Mouse (Mus musculus) left cerebral cortex, postnatal 10 days (tissue): ENCODE data around the gene Arhgef6. TPM values are rescaled to one million over a fixed set of nuclear protein-coding genes. Genes with fewer than 3 reads are reported as not detected.

ENCODE experiments used
- DNase-seq, 2 experiments: peaks; one replicate each; pipeline ENCODE4 v3.0.0; 2021 to 2022; ENCODE audit warnings: low spot score in 2 of 2, mixed read lengths in 1 of 2; ENCODE audit errors: extremely low spot score in 1 of 2
- intact Hi-C: fragments of 180-260 bp; cut with DNase I; formaldehyde crosslinking; loops from one replicate; pipeline ENCODE4 v1.15.1; 2025
- total RNA-seq, 2 experiments: library from RNA; stranded (reverse); gene quantifications; 2 replicates each; pipeline ENCODE4 v1.2.3; 2021

Gene Arhgef6
- total RNA-seq, 2 experiments from 2014 or later: 7.7 to 10.2 TPM

DNA sequence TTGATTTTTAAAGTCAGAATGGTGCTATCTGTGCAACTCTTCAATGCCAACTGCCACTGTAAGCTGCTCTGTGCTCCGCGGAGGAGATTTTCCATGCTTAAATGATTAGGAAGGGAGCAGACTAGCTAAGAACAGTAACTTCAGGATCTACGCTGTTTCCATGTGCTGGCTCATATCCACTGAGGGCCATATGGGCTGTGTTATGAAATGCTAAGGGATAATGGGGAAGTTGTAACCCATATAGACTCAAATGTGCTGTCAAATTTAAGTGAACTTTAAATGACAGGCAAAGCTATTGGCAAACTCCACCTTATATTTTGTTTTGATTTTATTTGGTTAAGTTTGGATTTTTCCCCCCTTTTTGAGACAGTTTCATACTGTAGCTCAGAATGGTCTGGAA lies 125.7 kb downstream of the Arhgef6 start:
- intact Hi-C loops: no loop called here
- no peak for DNase-seq

DNA sequence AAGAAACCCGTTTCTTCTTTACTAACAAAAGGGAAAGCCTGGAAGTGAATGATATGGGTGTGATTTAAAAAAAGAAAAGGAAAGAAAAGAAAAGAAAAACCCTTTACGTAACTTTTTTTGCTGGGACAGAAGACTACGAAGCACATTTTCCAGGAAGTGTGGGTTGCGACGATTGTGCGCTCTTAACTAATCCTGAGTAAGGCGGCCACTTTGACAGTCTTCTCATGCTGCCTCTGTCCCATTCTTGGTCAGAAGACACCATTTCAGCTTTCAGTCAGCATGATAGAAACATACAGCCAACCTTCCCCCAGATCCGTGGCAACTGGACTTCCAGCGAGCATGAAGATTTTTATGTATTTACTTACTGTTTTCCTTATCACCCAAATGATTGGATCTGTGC lies 126.7 kb downstream of the Arhgef6 start, which contains the start of gene Cd40lg:
TSS of gene Cd40lg (plus strand) at position 268 of the 400 bp plus-strand sequence.
- intact Hi-C loops: no loop called here
- DNase-seq: no peak

DNA sequence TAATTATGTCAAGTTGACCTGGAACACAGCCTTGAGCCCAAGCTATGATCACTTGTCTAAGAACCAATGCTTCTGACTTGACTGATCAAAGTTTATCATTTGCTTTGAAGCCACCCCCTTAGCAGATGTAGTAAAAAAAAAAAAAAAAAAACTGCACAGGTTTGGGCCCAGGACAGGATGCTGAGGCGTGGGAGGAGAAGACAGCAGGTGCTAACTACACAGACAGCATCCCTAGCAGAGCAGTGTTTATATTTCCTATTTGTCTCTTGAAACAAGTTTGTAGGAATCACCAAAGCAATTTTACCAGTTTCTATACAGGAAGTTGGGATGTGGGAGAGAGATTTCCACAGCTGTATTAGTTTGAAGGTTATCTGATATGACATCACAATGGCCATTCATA lies 127.9 kb downstream of the Arhgef6 start:
- DNase-seq: no peak
- intact Hi-C loops: no loop called here

DNA sequence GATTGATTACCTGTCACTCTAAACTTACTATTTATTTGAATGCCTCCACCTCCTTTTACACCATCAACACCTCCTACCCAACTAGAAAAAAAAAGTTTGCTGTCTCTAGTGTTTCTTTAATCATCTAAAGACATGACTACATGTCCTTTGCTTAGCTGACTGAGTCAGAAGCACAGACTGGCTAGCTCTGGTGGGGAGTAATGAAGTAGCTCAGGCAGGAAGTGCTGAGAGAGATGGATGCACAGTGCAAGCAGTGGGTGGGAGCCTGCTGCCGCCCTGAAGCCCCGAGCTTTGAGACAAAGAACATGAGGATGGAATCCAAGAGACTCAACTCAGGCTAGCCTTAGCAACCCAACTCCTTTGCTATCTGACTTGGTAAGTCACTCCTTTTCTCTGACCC lies 138.1 kb downstream of the Arhgef6 start:
- intact Hi-C loops: no loop called here

DNA sequence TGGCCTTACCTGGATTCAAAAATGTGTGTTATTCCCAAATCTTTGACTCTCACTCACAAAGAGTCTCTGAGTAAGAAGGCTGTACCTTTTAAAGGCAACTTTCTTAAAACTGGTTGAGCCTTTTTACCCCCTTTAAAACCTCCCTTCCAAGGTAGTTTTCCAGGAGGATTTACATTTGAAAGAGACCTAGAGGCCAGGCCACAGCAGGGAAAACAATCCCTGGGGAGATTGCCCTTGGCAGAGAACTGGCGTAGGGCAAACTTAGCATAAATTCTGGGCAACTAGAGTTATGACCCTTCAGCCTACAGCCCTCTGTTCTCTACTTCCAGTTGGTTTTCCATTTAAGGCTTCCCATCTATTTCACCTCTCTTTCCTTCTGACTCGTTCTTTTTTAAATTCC lies 140.5 kb downstream of the Arhgef6 start:
- intact Hi-C loops: no loop called here
- DNase-seq: no peak

More for the DNA sequence above, 138.1 kb downstream of the Arhgef6 start:
- DNase-seq: no peak

DNA sequence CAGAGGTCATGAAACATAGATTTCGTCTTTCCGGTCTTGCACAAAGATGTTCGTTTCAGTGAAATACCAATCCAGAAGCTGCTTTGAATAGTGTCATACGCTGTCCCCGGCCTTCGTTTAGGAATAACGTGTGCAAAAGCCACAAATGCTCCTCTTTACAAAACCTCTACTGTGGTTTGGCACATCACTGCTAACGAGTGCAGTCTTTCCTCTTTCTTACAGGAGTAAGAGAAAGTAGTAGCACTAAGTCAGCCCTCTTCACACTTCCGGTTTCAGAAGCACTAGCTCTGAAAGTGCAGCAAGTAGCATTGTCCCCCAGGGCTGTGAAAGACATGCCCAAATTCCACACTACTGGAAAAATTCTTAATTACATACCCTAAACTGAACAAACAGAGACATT lies 142.2 kb downstream of the Arhgef6 start:
- intact Hi-C loops: no loop called here
- DNase-seq: no peak

DNA sequence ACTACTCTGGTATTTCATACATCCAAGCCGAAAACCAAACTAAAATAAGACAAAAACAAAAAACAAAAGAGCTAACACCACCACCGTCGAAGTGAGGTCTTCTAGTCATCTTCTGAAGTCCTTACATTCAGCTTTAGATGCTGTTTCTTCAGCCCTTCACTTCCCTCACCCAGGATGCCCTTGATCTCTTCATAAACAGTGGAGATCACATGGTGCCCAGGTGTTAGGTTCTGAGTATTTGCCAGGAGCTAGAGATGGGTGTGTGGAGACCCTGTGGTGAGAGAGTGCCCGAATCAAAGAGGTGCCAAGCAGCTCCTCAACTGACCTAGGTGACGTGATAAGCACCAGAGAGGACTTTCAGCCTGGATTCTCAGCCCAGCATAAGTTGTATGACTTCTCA lies 149.2 kb downstream of the Arhgef6 start:
- intact Hi-C loops: no loop called here

DNA sequence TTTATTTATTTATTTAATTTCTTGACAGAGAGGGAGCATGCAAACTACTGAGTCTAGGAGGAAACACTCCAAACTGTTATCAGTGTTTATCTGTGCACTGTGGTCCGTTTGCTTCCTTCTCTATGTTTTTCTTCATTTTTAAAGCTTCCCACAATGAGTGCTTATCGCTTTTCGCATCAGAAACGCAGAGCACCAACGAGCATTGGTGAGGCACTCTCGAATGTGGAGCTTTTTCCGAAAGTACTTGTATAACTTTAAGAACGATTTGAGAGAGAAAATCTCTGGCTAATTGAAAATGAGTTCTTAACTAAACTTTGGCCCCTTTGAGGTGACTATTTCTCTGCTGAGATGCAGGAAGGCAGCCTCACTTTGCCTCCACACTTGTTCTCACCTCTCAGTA lies 151.2 kb downstream of the Arhgef6 start:
- intact Hi-C loops: no loop called here

More for the DNA sequence above, 149.2 kb downstream of the Arhgef6 start:
- no peak for DNase-seq

DNA sequence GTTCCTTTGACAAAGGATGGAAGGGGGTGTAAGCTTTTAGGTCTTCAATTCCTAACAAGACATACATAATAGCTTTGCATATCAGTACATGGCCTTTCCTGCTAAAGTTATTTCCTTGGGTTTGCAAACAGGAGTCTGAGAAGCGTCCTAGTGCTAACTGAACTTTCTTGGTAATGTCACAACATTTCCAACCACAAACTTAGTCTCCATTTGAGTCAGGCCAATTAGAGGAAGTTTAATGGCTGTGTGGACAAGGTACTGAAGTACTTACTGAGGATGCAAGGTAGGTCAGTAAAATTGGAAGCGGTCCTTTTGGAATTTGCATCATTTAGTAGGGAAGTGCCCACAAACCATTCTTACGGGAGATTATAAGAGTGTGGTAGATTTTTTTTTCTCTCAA lies 155.2 kb downstream of the Arhgef6 start:
- no peak for DNase-seq
- intact Hi-C loops: no loop called here

More for the DNA sequence above, 151.2 kb downstream of the Arhgef6 start:
- no peak for DNase-seq

DNA sequence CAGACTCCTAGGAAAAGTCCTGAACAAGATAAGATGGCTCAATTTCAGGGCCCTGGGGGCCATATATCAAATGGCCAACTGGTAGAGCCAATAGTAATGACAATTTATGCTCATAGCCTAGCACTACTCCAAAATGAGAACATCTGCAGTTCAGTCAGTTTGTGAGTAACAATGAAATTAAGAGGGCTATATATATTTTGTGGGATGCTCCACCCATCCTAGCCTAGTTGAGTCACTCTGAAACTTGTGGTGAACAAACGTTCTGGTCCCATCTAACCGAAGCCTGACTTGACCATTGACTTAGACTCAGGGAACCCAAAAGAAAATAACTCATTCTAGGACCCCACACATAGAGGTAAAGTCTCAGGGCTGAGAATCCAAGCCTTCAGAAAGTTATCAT lies 156.1 kb downstream of the Arhgef6 start:
- intact Hi-C loops: no loop called here
- no peak for DNase-seq

Other genes starting within 250 kb of the Arhgef6 start
- not detected for gene Cd40lg, start 126.6 kb downstream of the Arhgef6 start, total RNA-seq
- gene Rbmx, start 54.3 kb upstream of the Arhgef6 start, total RNA-seq: 10 to 100 TPM; 58.5 to 58.8 TPM
- gene Gm364, start 70.4 kb upstream of the Arhgef6 start, total RNA-seq: not detected
- gene Gpr101, start 165.0 kb upstream of the Arhgef6 start, total RNA-seq: 1 to 10 TPM; 2.6 to 4.5 TPM